Mouse (Mus musculus) heart, embryonic 12.5 days (tissue): ENCODE measurements around the gene Mydgf. TPM values are rescaled to one million over a fixed set of nuclear protein-coding genes. Genes with fewer than 3 reads are reported as not detected.

Experiments
- ATAC-seq: fragments of 200-750 bp; cut with Nextera tagmentation; 2 replicates; pipeline ENCODE4 v1.8.0; 2017; ENCODE audit warnings: moderate TSS enrichment, moderate library complexity; ENCODE audit not compliant: insufficient number of reproducible peaks, low FRiP score
- H3K27ac ChIP-seq: fragments of 300-500 bp; sonication (generic); 2 replicates; pipeline ENCODE4 v1.5.1; 2016; ENCODE audit warnings: mild to moderate bottlenecking, moderate library complexity; ENCODE audit not compliant: poor library complexity, severe bottlenecking
- H3K27me3 ChIP-seq: fragments of 300-500 bp; sonication (generic); replicated peaks from 2 replicates; pipeline ENCODE4 v1.6.1; 2016; ENCODE audit warnings: mild to moderate bottlenecking, moderate library complexity
- H3K36me3 ChIP-seq: fragments of 300-500 bp; sonication (generic); 2 replicates; pipeline ENCODE4 v1.6.1; 2016; ENCODE audit warnings: mild to moderate bottlenecking, moderate library complexity
- H3K4me1 ChIP-seq: fragments of 300-500 bp; sonication (generic); replicated peaks from 2 replicates; pipeline ENCODE4 v1.6.1; 2016; ENCODE audit warnings: mild to moderate bottlenecking
- H3K4me2 ChIP-seq: fragments of 300-500 bp; sonication (generic); 2 replicates; pipeline ENCODE4 v1.6.1; 2016; ENCODE audit warnings: mild to moderate bottlenecking, moderate library complexity
- H3K4me3 ChIP-seq: fragments of 300-500 bp; sonication (generic); 2 replicates; pipeline ENCODE4 v1.5.1; 2016; ENCODE audit warnings: mild to moderate bottlenecking
- H3K9ac ChIP-seq: fragments of 300-500 bp; sonication (generic); 2 replicates; pipeline ENCODE4 v1.6.1; 2016; ENCODE audit warnings: mild to moderate bottlenecking, moderate library complexity
- H3K9me3 ChIP-seq: fragments of 300-500 bp; sonication (generic); replicated peaks from 2 replicates; pipeline ENCODE4 v1.6.1; 2016; ENCODE audit warnings: mild to moderate bottlenecking, moderate library complexity
- WGBS: fragments of 180-500 bp; shearing (Covaris S2); methylation state at CpG from one replicate; pipeline ENCODE4 v1.1.7; 2016; 5-methylcytosine and 5-hydroxymethylcytosine counted together
- microRNA-seq: library from miRNA; unstranded; fragments of <30 nt; microRNA quantifications from one replicate; pipeline ENCODE4, GENCODE M21; 2017
- polyA plus RNA-seq: library from polyadenylated mRNA; unstranded; fragments of >200 nt; fragmentation: Nextera tagmentation; extraction: Ambion mirVana; gene quantifications from 2 replicates; pipeline ENCODE4 v1.2.1, GENCODE M21; 2016

Mydgf gene
- polyA plus RNA-seq, 1 experiment from 2014 or later, result 72.9 TPM

DNA sequence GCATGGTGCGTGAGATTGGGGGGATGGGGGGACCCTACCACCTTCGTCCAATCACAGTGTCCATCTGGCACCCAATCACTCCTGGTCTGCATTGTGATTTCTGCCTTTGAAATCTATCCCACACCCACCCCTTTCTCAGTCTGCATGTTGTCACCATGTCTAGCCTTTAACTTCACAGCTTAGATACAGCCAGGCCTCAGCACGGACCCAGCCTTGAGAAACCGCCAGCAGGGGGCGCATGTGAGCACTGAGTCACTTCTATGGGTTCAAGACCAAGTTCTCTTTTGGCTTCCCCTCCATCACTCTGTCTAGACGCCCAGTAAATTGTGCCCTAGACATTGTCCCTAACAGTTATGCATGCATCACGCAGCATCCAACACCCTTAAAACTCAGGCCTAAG, 51.9 kb downstream of the Mydgf start:
- peaks cover 7% of the 10 kb centered on the region; the same call in 1 of the 2 replicates for H3K9me3 ChIP-seq
- no peak overlapping the region for H3K9ac ChIP-seq
- no peaks in the 10 kb centered on the region for H3K36me3 ChIP-seq
- no peak for ATAC-seq
- 45% methylated on average over 7 of the region's 7 CpGs for WGBS
- H3K4me1 ChIP-seq, result peaks cover 18% of the 10 kb centered on the region
- H3K27me3 ChIP-seq, result peaks cover 19% of the 10 kb centered on the region; the same call in 1 of the 2 replicates
- H3K4me2 ChIP-seq, result no peak overlapping the region
- no peak overlapping the region for H3K27ac ChIP-seq
- no peak overlapping the region for H3K4me3 ChIP-seq

DNA sequence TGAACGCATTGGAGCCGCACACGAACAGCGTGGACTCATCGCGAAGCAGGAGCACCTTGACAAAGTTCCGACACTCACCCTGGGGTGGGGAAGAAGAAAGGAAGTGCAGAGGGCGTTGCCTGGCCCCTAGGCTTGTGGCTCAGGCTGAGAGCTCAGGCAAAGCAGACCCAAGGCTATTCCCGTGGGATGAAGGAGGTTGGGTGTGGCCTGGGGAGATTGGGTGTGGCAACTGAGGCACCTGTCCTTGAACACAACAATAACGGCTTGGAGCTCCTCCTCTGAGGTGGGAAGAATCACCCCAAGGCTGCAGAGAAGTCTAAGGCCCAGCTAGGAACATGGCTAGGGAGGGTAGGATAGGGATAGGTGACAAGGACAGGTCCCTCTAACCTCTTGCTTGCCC, 52.6 kb downstream of the Mydgf start:
- Histone ChIP-seq H3K4me2 (no peak overlapping the region), H3K9me3 (peaks cover 7% of the 10 kb centered on the region; the same call in 1 of the 2 replicates), H3K27ac (no peak overlapping the region), H3K4me3 (no peak overlapping the region), H3K9ac (no peak overlapping the region), H3K27me3 (peaks cover 15% of the 10 kb centered on the region; the same call in 1 of the 2 replicates), H3K36me3 (no peaks in the 10 kb centered on the region), H3K4me1 (peaks cover 18% of the 10 kb centered on the region)
- ATAC-seq, result no peak
- WGBS, result 92% methylated on average over 10 of the region's 10 CpGs

DNA sequence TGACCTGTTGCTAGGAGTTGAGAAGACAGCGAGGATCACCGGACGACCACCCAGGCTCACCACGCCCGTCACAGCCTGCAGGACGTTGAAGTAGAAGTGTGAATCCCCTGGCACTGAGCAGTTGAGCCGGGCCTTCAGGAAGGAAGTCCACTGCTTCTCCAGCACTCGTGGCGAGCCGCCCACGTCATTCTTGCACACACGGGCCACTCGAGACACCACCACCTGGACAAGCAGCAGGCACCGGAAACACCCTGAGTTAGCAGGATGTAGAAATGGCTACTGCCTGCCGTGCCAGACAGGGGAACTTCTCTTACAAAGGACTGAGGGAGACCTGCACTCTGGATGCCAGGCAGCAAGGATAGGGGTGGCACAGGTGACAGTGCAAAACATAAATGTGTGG, 55.5 kb downstream of the Mydgf start:
- WGBS, result 78% methylated on average over 15 of the region's 15 CpGs
- peaks cover 14% of the 10 kb centered on the region for H3K4me1 ChIP-seq

DNA sequence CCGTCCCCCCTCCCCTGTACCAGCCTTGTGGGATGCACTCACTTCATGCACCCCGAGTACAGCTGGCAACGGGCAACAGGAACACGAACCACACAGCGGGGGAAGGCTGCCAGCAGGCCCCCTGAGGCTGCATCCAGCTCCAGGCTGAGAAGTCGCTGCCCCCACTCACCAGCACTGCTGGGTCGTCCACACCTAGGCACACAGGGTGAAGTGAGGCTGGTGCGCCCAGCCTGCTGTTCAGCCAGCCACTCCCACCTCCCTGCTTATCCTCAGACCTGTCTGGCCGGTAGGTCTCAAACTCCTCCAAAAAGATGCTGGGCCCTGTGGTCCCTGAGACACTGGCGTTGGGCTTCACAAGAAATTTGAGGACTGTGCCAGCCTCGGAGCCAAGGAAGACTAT, 57.5 kb downstream of the Mydgf start:
- Histone ChIP-seq H3K4me1 (peaks cover 11% of the 10 kb centered on the region), H3K36me3 (no peaks in the 10 kb centered on the region), H3K9ac (no peak overlapping the region), H3K27ac (no peak overlapping the region), H3K4me2 (no peak overlapping the region), H3K4me3 (no peak overlapping the region), H3K9me3 (peaks cover 22% of the 10 kb centered on the region), H3K27me3 (peaks cover 46% of the 10 kb centered on the region)
- WGBS, result 70% methylated on average over 11 of the region's 11 CpGs
- ATAC-seq, result no peak

More for the DNA sequence above, 55.5 kb downstream of the Mydgf start:
- Histone ChIP-seq H3K4me3 (no peak overlapping the region), H3K4me2 (no peak overlapping the region), H3K27ac (no peak overlapping the region), H3K9me3 (peaks cover 9% of the 10 kb centered on the region; the same call in 1 of the 2 replicates), H3K9ac (no peak overlapping the region), H3K36me3 (no peaks in the 10 kb centered on the region), H3K27me3 (peaks cover 25% of the 10 kb centered on the region)
- ATAC-seq, result no peak

Small RNAs within 50 kb of the gene (microRNA-seq; reads per million reads assigned to microRNA genes)
- gene Gm44397, result not detected

Other genes starting within 250 kb of the Mydgf start
- 3.1 and 4.3 TPM in 2 replicates for gene Zfp119b, start 234.4 kb downstream of the Mydgf start, polyA plus RNA-seq
- 0.40 TPM in 1 of 2 replicates, not detected in the other for gene Ebi3, start 231.3 kb downstream of the Mydgf start, polyA plus RNA-seq
- 17.4 and 17.5 TPM in 2 replicates for gene Yju2, start 224.8 kb downstream of the Mydgf start, polyA plus RNA-seq
- 7.2 and 9.2 TPM in 2 replicates for gene Shd, start 213.5 kb downstream of the Mydgf start, polyA plus RNA-seq
- gene Fsd1, start 197.4 kb downstream of the Mydgf start, polyA plus RNA-seq, result 5.2 and 5.6 TPM in 2 replicates
- 10.2 and 10.4 TPM in 2 replicates for gene Stap2, start 178.3 kb downstream of the Mydgf start, polyA plus RNA-seq
- 75.4 and 78.7 TPM in 2 replicates for gene Mpnd, start 178.2 kb downstream of the Mydgf start, polyA plus RNA-seq
- 93.2 and 96.6 TPM in 2 replicates for gene Sh3gl1, start 147.3 kb downstream of the Mydgf start, polyA plus RNA-seq
- gene Chaf1a, start 143.5 kb downstream of the Mydgf start, polyA plus RNA-seq, result 22.0 and 22.6 TPM in 2 replicates
- 35.5 and 39.8 TPM in 2 replicates for gene Ubxn6, start 108.9 kb downstream of the Mydgf start, polyA plus RNA-seq
- 93.1 and 95.1 TPM in 2 replicates for gene Hdgfl2, start 104.3 kb downstream of the Mydgf start, polyA plus RNA-seq
- 0.05 and 0.12 TPM in 2 replicates for gene Plin4, start 74.1 kb downstream of the Mydgf start, polyA plus RNA-seq
- 0.09 and 0.17 TPM in 2 replicates for gene Plin5, start 66.3 kb downstream of the Mydgf start, polyA plus RNA-seq
- 0.18 TPM in 1 of 2 replicates, not detected in the other for gene Lrg1, start 61.9 kb downstream of the Mydgf start, polyA plus RNA-seq
- gene Sema6b, start 43.6 kb downstream of the Mydgf start, polyA plus RNA-seq, result 0.44 and 0.57 TPM in 2 replicates
- 4.8 and 5.0 TPM in 2 replicates for gene Tnfaip8l1, start 21.4 kb downstream of the Mydgf start, polyA plus RNA-seq
- 27.8 and 28.4 TPM in 2 replicates for gene Dpp9, start 35.0 kb upstream of the Mydgf start, polyA plus RNA-seq
- 19.5 and 19.9 TPM in 2 replicates for gene Fem1a, start 72.9 kb upstream of the Mydgf start, polyA plus RNA-seq
- gene Ticam1, start 92.9 kb upstream of the Mydgf start, polyA plus RNA-seq, result 8.6 and 9.5 TPM in 2 replicates
- gene Plin3, start 109.0 kb upstream of the Mydgf start, polyA plus RNA-seq, result 59.1 and 60.0 TPM in 2 replicates
- gene Arrdc5, start 116.4 kb upstream of the Mydgf start, polyA plus RNA-seq, result not detected in 2 replicates
- 88.4 and 91.2 TPM in 2 replicates for gene Uhrf1, start 119.4 kb upstream of the Mydgf start, polyA plus RNA-seq
- 34.3 and 37.1 TPM in 2 replicates for gene Kdm4b, start 142.1 kb upstream of the Mydgf start, polyA plus RNA-seq